ENCODE assay signal across 9 mouse cellular contexts in genomic region chr6:99275381-99276296, GRCm38 (mm10).
DNase-seq lines count a peak whose midpoint lies in the region; ATAC-seq and TF ChIP-seq lines count a peak whose summit lies in the region.
"Had no signal": no experiment of that assay in that cellular context is flagged by ENCODE, and none has a peak within 500 bp of the region (broad histone marks: within the 10 kb centered on the region; RNA-seq: fewer than 3 reads in every experiment).

No protein-coding gene starts in this region.

- no peak for DNase-seq in gastrocnemius, adult 2 months
- no peak for DNase-seq in gastrocnemius, adult 8-10 months (ENCODE audit: low spot score in 2 of 2)
- DNase-seq in splenic B cell, adult 2 months (ENCODE audit: low read depth, low spot score): peak; percentile 35
- DNase-seq in heart, postnatal 14 days: no peak
- no peak for DNase-seq in urinary bladder, adult 2 months (ENCODE audit: low spot score)

- no peak overlapping the region for H3K9ac ChIP-seq in liver, embryonic 12.5 days
- no peak overlapping the region for H3K9ac ChIP-seq in hindbrain, embryonic 16.5 days (ENCODE audit: low read depth, low read length)
- H3K9ac ChIP-seq: embryonic facial prominence, embryonic 13.5 days had no signal

- H3K36me3 ChIP-seq in liver, embryonic 12.5 days: no peaks in the 10 kb centered on the region
- no peaks in the 10 kb centered on the region for H3K36me3 ChIP-seq in splenic B cell, adult 2 months (ENCODE audit: control insufficient read depth, insufficient read depth, low read length, poor library complexity, severe bottlenecking)
- H3K36me3 ChIP-seq in hindbrain, embryonic 16.5 days (ENCODE audit: control insufficient read depth, insufficient read depth, low read length): no peaks in the 10 kb centered on the region
- H3K36me3 ChIP-seq: embryonic facial prominence, embryonic 13.5 days had no signal

- H3K9me3 ChIP-seq in liver, embryonic 12.5 days (replicated peaks): no peaks in the 10 kb centered on the region
- no peaks in the 10 kb centered on the region for H3K9me3 ChIP-seq in hindbrain, embryonic 16.5 days (ENCODE audit: control insufficient read depth, low read length)
- H3K9me3 ChIP-seq: embryonic facial prominence, embryonic 13.5 days had no signal

- intact Hi-C loops in gastrocnemius, adult 2 months (cut with DNase I): no loop called here
- intact Hi-C loops in heart, postnatal 14 days (cut with DNase I): no loop called here

- 62% methylated on average over 21 of the region's 21 CpGs for WGBS in liver, embryonic 12.5 days (ENCODE audit: insufficient replicate concordance)
- 57% methylated on average over 21 of the region's 21 CpGs for WGBS in hindbrain, embryonic 16.5 days

- H3K4me1 ChIP-seq in liver, embryonic 12.5 days: peaks cover 14% of the 10 kb centered on the region; the same call in 1 of the 2 replicates
- H3K4me1 ChIP-seq in hindbrain, embryonic 16.5 days (ENCODE audit: control insufficient read depth, insufficient read depth, low read depth, low read length): no peaks in the 10 kb centered on the region

- H3K27me3 ChIP-seq in liver, embryonic 12.5 days (replicated peaks): no peaks in the 10 kb centered on the region
- no peaks in the 10 kb centered on the region for H3K27me3 ChIP-seq in splenic B cell, adult 2 months (ENCODE audit: control insufficient read depth, insufficient read depth, low read length, poor library complexity, severe bottlenecking)
- H3K27me3 ChIP-seq in hindbrain, embryonic 16.5 days (replicated peaks; ENCODE audit: control insufficient read depth, insufficient read depth, low read length): no peaks in the 10 kb centered on the region

- H3K4me3 ChIP-seq in gastrocnemius, adult 2 months: no peak overlapping the region
- H3K4me3 ChIP-seq in liver, embryonic 12.5 days: no peak overlapping the region
- H3K4me3 ChIP-seq in hindbrain, embryonic 16.5 days (ENCODE audit: low read length): no peak overlapping the region
- H3K4me3 ChIP-seq: embryonic facial prominence, embryonic 13.5 days had no signal

- H3K4me2 ChIP-seq in liver, embryonic 12.5 days: no peak overlapping the region
- no peak overlapping the region for H3K4me2 ChIP-seq in hindbrain, embryonic 16.5 days (ENCODE audit: low read length)
- H3K4me2 ChIP-seq: embryonic facial prominence, embryonic 13.5 days had no signal

- peak overlapping the region; percentile 31; the same call in 1 of the 2 replicates for H3K27ac ChIP-seq in gastrocnemius, adult 2 months
- peak overlapping the region; percentile 21; the same call in 1 of the 2 replicates for H3K27ac ChIP-seq in liver, embryonic 12.5 days
- H3K27ac ChIP-seq in hindbrain, embryonic 16.5 days (ENCODE audit: low read depth, low read length): no peak overlapping the region
- H3K27ac ChIP-seq: embryonic facial prominence, embryonic 13.5 days had no signal

- no peak for TF ChIP-seq CTCF in gastrocnemius, adult 2 months (IDR thresholded peaks at IDR 0.05)

- ATAC-seq in inflammation-experienced regulatory T-cells, adult 6 months: peak; percentile 40
- ATAC-seq in liver, embryonic 12.5 days: no peak
- ATAC-seq in hindbrain, embryonic 16.5 days: no peak
